In genomic region chr1:80606131-80606754, GRCm38 (mm10) we compare ENCODE assay signal across 11 mouse cellular contexts.
DNase-seq lines count a peak whose midpoint lies in the region; ATAC-seq lines count a peak whose summit lies in the region.
"Had no signal": no experiment of that assay in that cellular context is flagged by ENCODE, and none has a peak within 500 bp of the region (broad histone marks: within the 10 kb centered on the region; RNA-seq: fewer than 3 reads in every experiment).

No protein-coding gene starts in this region.

- no peaks in the 10 kb centered on the region for H3K36me3 ChIP-seq in hindbrain, embryonic 13.5 days

- H3K27ac ChIP-seq in hindbrain, embryonic 13.5 days: no peak overlapping the region

- no peaks in the 10 kb centered on the region for H3K4me1 ChIP-seq in hindbrain, embryonic 13.5 days (replicated peaks)

- H3K9ac ChIP-seq in hindbrain, embryonic 13.5 days: no peak overlapping the region

- ATAC-seq in granulocyte monocyte progenitor cell, adult 5-6 weeks (replicated peaks; ENCODE audit: poor library complexity, severe bottlenecking): peak; percentile 55
- ATAC-seq in hindbrain, embryonic 13.5 days (ENCODE audit: low FRiP score): no peak
- ATAC-seq: lung, postnatal 0 days had no signal

- no peak overlapping the region for H3K4me3 ChIP-seq in hindbrain, embryonic 13.5 days

- no peaks in the 10 kb centered on the region for H3K27me3 ChIP-seq in hindbrain, embryonic 13.5 days

- no peak overlapping the region for H3K4me2 ChIP-seq in hindbrain, embryonic 13.5 days
- H3K4me2 ChIP-seq: heart, embryonic 11.5 days had no signal

- WGBS in hindbrain, embryonic 13.5 days: 68% methylated on average over 8 of the region's 8 CpGs

- peak; percentile 12 for DNase-seq in embryo, embryonic 10.5 days (ENCODE audit: low spot score)
- DNase-seq in embryo, embryonic 10 days (ENCODE audit: low spot score): no peak
- peak; percentile 9 for DNase-seq in retina, embryonic 14.5 days (ENCODE audit: low spot score)
- no peak for DNase-seq in retina, postnatal 1 day
- DNase-seq in right cerebral cortex, postnatal 36 days (ENCODE audit: low spot score in 2 of 2): peak; percentile 39 to 44
- no peak for DNase-seq in spleen, postnatal 36 days (ENCODE audit: low spot score in 2 of 2)
- DNase-seq: cerebellum, adult 18-20 months had no signal

- H3K9me3 ChIP-seq in hindbrain, embryonic 13.5 days: no peaks in the 10 kb centered on the region

Comparison
In these comparisons a context has a peak if more than half of its experiments do, and no peak if none do; other contexts are left out.
1. DNase-seq: peak in embryo, embryonic 10.5 days (single experiment), retina, embryonic 14.5 days (single experiment) and right cerebral cortex, postnatal 36 days (2 of 2); none in embryo, embryonic 10 days (single experiment), retina, postnatal 1 day (single experiment) and spleen, postnatal 36 days (0 of 2).